Mouse (Mus musculus) lung, embryonic 14.5 days (tissue): Measurements from ENCODE around the gene Olfr678. TPM values are rescaled to one million over a fixed set of nuclear protein-coding genes. Genes with fewer than 3 reads are reported as not detected.
"Not testable (repeated sequence)": the region's sequence is repeated elsewhere in the genome, so short reads cannot be mapped to it uniquely, and the experiment has no call there.

Experiments used
- ATAC-seq: fragments of 200-750 bp; cut with Nextera tagmentation; 2 replicates; pipeline ENCODE4 v1.8.0; 2017; ENCODE audit warnings: mild to moderate bottlenecking, moderate TSS enrichment, moderate library complexity; ENCODE audit not compliant: insufficient read depth
- DNase-seq: peaks from one replicate; pipeline ENCODE4 v3.0.0-alpha.2; 2015
- H3K27ac ChIP-seq: fragments of 300-500 bp; sonication (generic); 2 replicates; pipeline ENCODE4 v1.5.1; 2014; ENCODE audit warnings: low read depth, mild to moderate bottlenecking, moderate library complexity
- H3K27me3 ChIP-seq: fragments of 300-500 bp; sonication (generic); 2 replicates; pipeline ENCODE4 v1.6.1; 2014; ENCODE audit warnings: low read length, control low read depth; ENCODE audit not compliant: insufficient read depth
- H3K36me3 ChIP-seq: fragments of 300-500 bp; sonication (generic); 2 replicates; pipeline ENCODE4 v1.6.1; 2014; ENCODE audit warnings: control low read depth; ENCODE audit not compliant: insufficient read depth
- H3K4me1 ChIP-seq: fragments of 300-500 bp; sonication (generic); 2 replicates; pipeline ENCODE4 v1.6.1; 2014; ENCODE audit warnings: antibody characterized with exemption, control low read depth; ENCODE audit not compliant: insufficient read depth
- H3K4me2 ChIP-seq: fragments of 300-500 bp; sonication (generic); 2 replicates; pipeline ENCODE4 v1.6.1; 2014; ENCODE audit warnings: mild to moderate bottlenecking
- H3K4me3 ChIP-seq: fragments of 300-500 bp; sonication (generic); 2 replicates; pipeline ENCODE4 v1.5.1; 2014; ENCODE audit warnings: low read depth, low read length
- H3K9ac ChIP-seq: fragments of 300-500 bp; sonication (generic); 2 replicates; pipeline ENCODE4 v1.6.1; 2014
- H3K9me3 ChIP-seq: fragments of 300-500 bp; sonication (generic); 2 replicates; pipeline ENCODE4 v1.6.1; 2016; ENCODE audit warnings: low read depth, low read length, control low read depth
- CTCF ChIP-seq: IDR thresholded peaks from 2 replicates; pipeline ENCODE4 v1.5.1; 2016; ENCODE audit warnings: antibody characterized with exemption, low read depth
- WGBS: fragments of 180-500 bp; shearing (Covaris S2); extraction: QIAGEN DNeasy Blood & Tissue Kit; methylation state at CpG from one replicate; pipeline ENCODE4 v1.1.7; 2014; 5-methylcytosine and 5-hydroxymethylcytosine counted together
- polyA plus RNA-seq: library from polyadenylated mRNA; unstranded; fragments of >200 nt; fragmentation: Nextera tagmentation; extraction: Ambion mirVana; gene quantifications from 2 replicates; pipeline ENCODE4 v1.2.1, GENCODE M21; 2014

Gene Olfr678
- not detected in 2 replicates for polyA plus RNA-seq

- Histone ChIP-seq H3K4me2 (no peak within 1 kb of the TSS), H3K4me3 (no peak within 1 kb of the TSS), H3K9me3 (no peaks in the 10 kb centered on the region), H3K4me1 (no peaks in the 10 kb centered on the region), H3K27ac (no peak within 1 kb of the TSS), H3K9ac (no peak within 1 kb of the TSS), H3K36me3 (no peaks in the 10 kb centered on the region), H3K27me3 (no peaks in the 10 kb centered on the region)
- ATAC-seq (no peak), DNase-seq (no peak)
- 87% methylated on average over 1 of the region's 1 CpGs for WGBS
- no peak for TF ChIP-seq CTCF
Observed at GRCm38 (mm10) chr7:105064175-105064574, at the start of gene Olfr678. Gene Olfr678 (plus strand): TSS chr7:105064475.

GRCm38 (mm10) chr7:105022530-105022929 is 41.7 kb upstream of the Olfr678 start:
- ATAC-seq: no peak
- no peak for DNase-seq
- WGBS: 64% methylated on average over 1 of the region's 1 CpGs

GRCm38 (mm10) chr7:105028360-105028759 is 35.9 kb upstream of the Olfr678 start, which contains the start of gene Olfr675:
Gene Olfr675 (minus strand): TSS chr7:105028460.
- Histone ChIP-seq H3K4me1 (no peaks in the 10 kb centered on the region), H3K9ac (no peak within 1 kb of the TSS), H3K9me3 (no peaks in the 10 kb centered on the region), H3K27me3 (no peaks in the 10 kb centered on the region), H3K27ac (no peak within 1 kb of the TSS), H3K36me3 (no peaks in the 10 kb centered on the region), H3K4me2 (no peak within 1 kb of the TSS), H3K4me3 (no peak within 1 kb of the TSS)
- DNase-seq (no peak), ATAC-seq (no peak)
- no peak for TF ChIP-seq CTCF
- WGBS: 64% methylated on average over 1 of the region's 1 CpGs

More at GRCm38 (mm10) chr7:105022530-105022929, 41.7 kb upstream of the Olfr678 start:
- H3K4me1 ChIP-seq: no peaks in the 10 kb centered on the region
- no peaks in the 10 kb centered on the region for H3K9me3 ChIP-seq
- TF ChIP-seq CTCF: no peak
- H3K9ac ChIP-seq: no peak overlapping the region
- no peak overlapping the region for H3K4me3 ChIP-seq
- H3K36me3 ChIP-seq: no peaks in the 10 kb centered on the region
- H3K27me3 ChIP-seq: no peaks in the 10 kb centered on the region
- H3K4me2 ChIP-seq: no peak overlapping the region
- no peak overlapping the region for H3K27ac ChIP-seq

GRCm38 (mm10) chr7:105032398-105032797 is 31.9 kb upstream of the Olfr678 start, which contains the start of gene Olfr676:
Gene Olfr676 (plus strand): TSS chr7:105032698.
- H3K9ac ChIP-seq: no peak within 1 kb of the TSS
- no peak within 1 kb of the TSS for H3K4me2 ChIP-seq
- H3K27me3 ChIP-seq: no peaks in the 10 kb centered on the region
- no peak within 1 kb of the TSS for H3K27ac ChIP-seq
- no peak for DNase-seq
- H3K36me3 ChIP-seq: no peaks in the 10 kb centered on the region
- H3K4me1 ChIP-seq: no peaks in the 10 kb centered on the region
- TF ChIP-seq CTCF: no peak
- no peak for ATAC-seq
- no peak within 1 kb of the TSS for H3K4me3 ChIP-seq
- H3K9me3 ChIP-seq: no peaks in the 10 kb centered on the region

- not testable (repeated sequence) for ATAC-seq, H3K27ac ChIP-seq, H3K4me1 ChIP-seq, H3K9me3 ChIP-seq, H3K4me3 ChIP-seq, H3K36me3 ChIP-seq, H3K27me3 ChIP-seq, H3K4me2 ChIP-seq, H3K9ac ChIP-seq
- peak; percentile 15 for DNase-seq
- WGBS: 51% methylated on average over 5 of the region's 5 CpGs
Observed at GRCm38 (mm10) chr7:105033836-105034235, 30.4 kb upstream of the Olfr678 start.

GRCm38 (mm10) chr7:105058951-105059350 is 5.3 kb upstream of the Olfr678 start:
- TF ChIP-seq CTCF: no peak
- ATAC-seq: no peak
- Histone ChIP-seq H3K4me3 (no peak overlapping the region), H3K9ac (no peak overlapping the region), H3K27ac (no peak overlapping the region), H3K9me3 (no peaks in the 10 kb centered on the region), H3K27me3 (no peaks in the 10 kb centered on the region), H3K4me1 (no peaks in the 10 kb centered on the region), H3K36me3 (no peaks in the 10 kb centered on the region), H3K4me2 (no peak overlapping the region)
- peak; percentile 0 for DNase-seq

- Histone ChIP-seq H3K27me3 (no peaks in the 10 kb centered on the region), H3K9me3 (no peaks in the 10 kb centered on the region), H3K36me3 (no peaks in the 10 kb centered on the region), H3K9ac (no peak within 1 kb of the TSS), H3K4me2 (no peak within 1 kb of the TSS), H3K4me1 (no peaks in the 10 kb centered on the region), H3K27ac (no peak within 1 kb of the TSS), H3K4me3 (no peak within 1 kb of the TSS)
- ATAC-seq (no peak), DNase-seq (no peak)
- WGBS: 35% methylated on average over 1 of the region's 1 CpGs
- no peak for TF ChIP-seq CTCF
Observed at GRCm38 (mm10) chr7:105080905-105081304, 16.6 kb downstream of the Olfr678 start, which contains the start of gene Olfr679. Gene Olfr679 (plus strand): TSS chr7:105081205.

GRCm38 (mm10) chr7:105092717-105093116 is 28.4 kb downstream of the Olfr678 start, which contains the start of gene Olfr680-ps1:
Gene Olfr680-ps1 (minus strand): TSS chr7:105092817.
- not testable (repeated sequence) for H3K4me2 ChIP-seq, H3K27me3 ChIP-seq, H3K27ac ChIP-seq, H3K36me3 ChIP-seq, ATAC-seq, DNase-seq, H3K9me3 ChIP-seq, H3K4me3 ChIP-seq, H3K9ac ChIP-seq, H3K4me1 ChIP-seq
